Mouse (Mus musculus): ENCODE results near the gene Krtap4-1.
"Not testable (repeated sequence)": the region's sequence is repeated elsewhere in the genome, so short reads cannot be mapped to it uniquely, and the experiment has no call there.

Gene Krtap4-1

DNA sequence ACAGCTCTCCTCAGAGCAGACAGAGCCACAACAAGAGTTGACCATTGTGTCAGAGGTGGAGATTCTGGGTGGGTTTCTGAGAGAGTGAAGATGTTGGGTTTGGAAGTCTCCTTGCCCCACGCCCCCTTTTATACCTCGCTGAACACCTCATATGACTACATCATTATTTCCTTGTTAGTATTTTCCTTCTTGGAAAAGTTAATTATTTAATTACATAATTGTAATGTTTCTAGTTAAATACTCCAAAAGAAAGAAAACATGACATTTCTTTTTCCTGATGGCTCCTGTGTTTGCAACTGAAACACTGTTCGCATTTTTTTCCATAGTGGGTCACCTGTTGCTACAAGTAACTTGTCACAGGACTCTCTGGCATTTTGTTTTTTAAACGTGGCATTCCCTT lies at the start of gene Krtap4-1:
TSS of gene Krtap4-1 (minus strand) at position 101 of the 400 bp plus-strand sequence.
- no peak for DNase-seq

- DNase-seq = no peak
Observed at GRCm38 (mm10) chr11:99665860-99666259, 37.8 kb upstream of the Krtap4-1 start, which contains the start of gene Krtap4-6. Gene Krtap4-6 (minus strand): TSS chr11:99665960.

- no peak for DNase-seq
Observed at GRCm38 (mm10) chr11:99662802-99663201, 34.8 kb upstream of the Krtap4-1 start.

DNA sequence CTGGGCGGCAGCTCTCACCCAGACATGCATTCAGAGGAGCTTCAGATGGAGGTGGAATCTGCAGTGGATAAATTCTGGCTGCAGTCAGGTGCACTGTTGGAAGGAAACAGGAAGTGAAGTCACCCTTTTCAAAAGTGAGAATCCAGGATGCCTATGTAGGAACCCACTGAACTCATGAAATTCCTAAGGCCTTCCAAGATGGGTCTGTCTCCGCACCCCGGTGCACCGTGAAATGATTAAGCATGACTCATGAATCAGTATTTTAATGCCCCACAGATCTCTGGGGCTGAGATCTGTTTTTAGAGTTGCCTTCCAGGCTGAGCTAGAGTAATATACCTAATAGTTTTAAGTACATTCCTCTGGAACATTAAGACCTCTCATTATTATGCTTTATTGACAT lies 31.2 kb upstream of the Krtap4-1 start:
- DNase-seq = no peak

DNA sequence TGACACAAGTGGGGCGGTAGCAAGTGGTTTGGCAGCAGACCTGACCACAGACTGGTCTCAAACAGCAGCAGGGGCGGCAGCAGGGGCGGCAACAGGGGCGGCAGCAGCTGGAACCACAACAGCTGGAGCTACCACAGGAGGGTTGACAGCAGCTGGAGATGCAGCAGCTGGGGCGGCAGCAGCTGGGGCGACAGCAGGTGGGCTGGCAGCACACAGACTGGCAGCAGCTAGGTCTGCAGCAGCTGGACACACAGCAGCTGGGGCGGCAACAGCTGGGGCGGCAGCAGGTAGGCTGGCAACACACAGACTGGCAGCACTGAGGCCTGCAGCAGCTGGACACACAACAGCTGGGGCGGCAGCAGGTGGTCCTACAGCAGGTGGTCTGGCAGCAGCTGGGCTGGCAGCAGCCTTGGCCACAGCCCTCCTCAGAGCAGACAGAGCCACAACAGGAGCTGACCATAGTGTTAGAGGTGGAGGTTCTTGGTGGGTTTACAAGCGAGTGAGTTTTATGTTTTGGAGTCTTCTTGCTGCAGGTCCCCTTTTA lies 30.5 kb upstream of the Krtap4-1 start, which contains the start of gene Gm11563:
TSS of gene Gm11563 (minus strand) at position 494 of the 544 bp plus-strand sequence.
- DNase-seq = not testable (repeated sequence)

GRCm38 (mm10) chr11:99657051-99657450 lies 29.0 kb upstream of the Krtap4-1 start:
- DNase-seq = no peak

- DNase-seq = no peak
Observed at GRCm38 (mm10) chr11:99650136-99650535, 22.1 kb upstream of the Krtap4-1 start, which contains the start of gene Gm11555. Gene Gm11555 (minus strand): TSS chr11:99650236.

DNA sequence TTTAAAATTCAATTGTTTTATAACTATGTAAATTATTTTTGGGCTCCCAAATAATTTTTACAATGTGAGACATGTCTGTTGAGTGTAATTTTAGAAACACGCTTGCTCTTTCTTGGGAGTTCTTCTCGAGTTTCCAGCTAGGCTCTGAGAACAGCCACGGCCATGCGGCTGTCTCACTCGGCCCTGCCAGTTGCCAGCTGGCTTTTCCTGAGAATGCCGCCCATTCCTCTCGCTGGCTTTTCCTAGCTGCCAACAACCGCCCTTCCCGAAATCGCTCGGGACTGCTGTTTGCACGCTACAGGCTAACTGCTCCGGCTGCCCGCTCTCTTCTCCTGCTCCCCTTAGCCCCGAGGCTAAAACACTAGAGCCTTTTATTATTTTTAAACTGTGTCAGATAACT lies 18.4 kb upstream of the Krtap4-1 start:
- DNase-seq = no peak

GRCm38 (mm10) chr11:99644351-99644750 lies 16.3 kb upstream of the Krtap4-1 start:
- no peak for DNase-seq

GRCm38 (mm10) chr11:99643635-99644139 lies 15.6 kb upstream of the Krtap4-1 start, which contains the start of gene Krtap4-7:
Gene Krtap4-7 (minus strand): TSS chr11:99644089.
- DNase-seq = not testable (repeated sequence)

DNA sequence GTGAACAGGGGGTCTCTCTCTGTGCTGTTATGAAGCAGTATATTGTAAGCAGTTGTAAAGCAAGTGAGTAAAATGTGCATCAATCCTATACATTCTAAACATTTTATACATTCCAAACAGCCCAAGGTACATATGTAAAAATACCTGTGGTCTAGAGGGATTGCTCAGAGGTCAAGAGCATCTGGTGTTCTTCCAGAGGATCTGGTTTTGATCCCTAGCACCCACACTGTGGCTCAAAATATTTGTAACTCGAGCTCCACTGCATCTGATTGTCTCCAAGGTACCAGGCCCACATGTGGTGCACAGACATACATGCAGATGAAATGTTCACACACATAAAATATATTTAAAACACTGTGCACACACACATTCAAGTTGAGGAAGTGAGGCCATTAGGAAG lies 12.9 kb upstream of the Krtap4-1 start:
- DNase-seq = no peak

DNA sequence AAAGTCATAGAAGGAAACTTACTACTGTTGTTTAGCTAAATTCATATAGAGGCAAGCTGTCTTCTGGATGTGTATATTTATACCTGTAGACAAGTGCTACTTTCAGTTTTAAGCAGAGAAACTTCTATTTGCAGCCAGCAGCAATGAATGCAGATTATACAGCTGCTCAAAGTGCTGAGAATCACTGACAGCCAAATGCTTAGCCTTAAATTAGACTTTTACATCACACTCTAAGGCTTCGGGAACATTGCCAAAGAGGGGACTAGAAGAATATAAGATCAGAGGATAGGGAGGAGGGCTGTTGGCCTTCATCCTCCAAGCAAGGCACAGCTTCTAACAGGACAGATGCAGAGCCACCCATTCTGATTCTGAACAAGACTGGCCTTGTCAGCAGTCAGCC lies 9.0 kb upstream of the Krtap4-1 start:
- no peak for DNase-seq

DNA sequence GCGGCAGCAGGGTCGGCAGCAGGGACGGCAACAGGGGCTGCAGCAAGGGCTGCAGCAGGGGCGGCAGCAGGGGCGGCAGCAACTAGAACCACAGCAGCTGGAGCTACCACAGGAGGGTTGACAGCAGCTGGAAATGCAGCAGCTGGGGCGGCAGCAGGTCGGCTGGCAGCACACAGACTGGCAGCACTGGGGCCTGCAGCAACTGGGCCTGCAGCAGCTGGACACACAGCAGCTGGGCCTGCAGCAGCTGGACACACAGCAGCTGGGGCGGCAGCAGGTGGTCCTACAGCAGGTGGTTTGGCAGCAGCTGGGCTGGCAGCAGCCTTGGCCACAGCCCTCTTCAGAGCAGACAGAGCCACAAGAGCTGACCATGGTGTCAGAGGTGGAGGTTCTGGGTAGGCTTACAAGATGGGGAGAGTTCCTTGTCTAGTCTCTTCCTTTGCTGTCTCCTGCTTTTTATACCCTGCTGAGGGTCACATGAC lies 6.7 kb upstream of the Krtap4-1 start, which contains the start of gene Krtap4-2:
TSS of gene Krtap4-2 (minus strand) at position 432 of the 482 bp plus-strand sequence.
- no peak for DNase-seq

DNA sequence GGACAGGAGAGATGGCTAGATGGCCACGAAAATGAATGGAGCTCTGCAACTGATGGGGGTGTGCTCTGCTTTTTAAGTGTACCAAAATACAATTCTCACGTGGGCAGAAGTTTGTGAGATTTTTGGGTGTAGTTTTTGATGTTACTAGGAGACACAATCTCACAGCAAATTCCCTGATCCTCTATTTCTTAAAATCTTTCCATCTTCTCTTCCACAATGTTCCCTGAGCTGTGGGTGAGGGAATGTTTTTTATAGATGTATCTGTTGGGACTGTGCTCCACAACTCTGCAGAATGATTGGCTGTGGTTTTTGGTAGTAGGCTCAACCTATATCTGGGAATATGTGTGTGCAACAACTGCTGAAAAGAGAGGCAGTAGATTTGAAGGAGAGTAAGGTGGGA lies 5.3 kb upstream of the Krtap4-1 start:
- no peak for DNase-seq

- DNase-seq = no peak
Observed at GRCm38 (mm10) chr11:99630890-99631289, 2.9 kb upstream of the Krtap4-1 start.

DNA sequence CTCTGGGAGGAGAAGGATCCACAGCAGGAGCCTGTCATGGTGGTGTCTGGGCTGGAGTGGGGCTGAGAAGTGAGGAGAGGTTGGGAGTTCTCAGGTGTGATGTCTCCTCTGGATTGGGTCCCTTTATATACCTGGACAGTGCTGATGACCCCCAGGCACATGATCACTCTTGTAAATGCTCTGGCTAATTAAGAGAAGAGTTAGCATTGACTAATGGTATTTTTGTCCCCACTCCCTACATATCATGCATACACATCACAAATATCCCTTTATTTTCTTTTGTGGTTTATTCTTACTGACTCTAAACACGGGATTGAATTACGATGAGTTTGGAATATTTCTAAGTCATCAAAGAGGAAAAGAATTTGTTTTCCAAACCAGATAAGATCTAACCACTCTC lies 7.7 kb downstream of the Krtap4-1 start, which contains the start of gene Gm11562:
TSS of gene Gm11562 (minus strand) at position 101 of the 400 bp plus-strand sequence.
- DNase-seq = no peak

DNA sequence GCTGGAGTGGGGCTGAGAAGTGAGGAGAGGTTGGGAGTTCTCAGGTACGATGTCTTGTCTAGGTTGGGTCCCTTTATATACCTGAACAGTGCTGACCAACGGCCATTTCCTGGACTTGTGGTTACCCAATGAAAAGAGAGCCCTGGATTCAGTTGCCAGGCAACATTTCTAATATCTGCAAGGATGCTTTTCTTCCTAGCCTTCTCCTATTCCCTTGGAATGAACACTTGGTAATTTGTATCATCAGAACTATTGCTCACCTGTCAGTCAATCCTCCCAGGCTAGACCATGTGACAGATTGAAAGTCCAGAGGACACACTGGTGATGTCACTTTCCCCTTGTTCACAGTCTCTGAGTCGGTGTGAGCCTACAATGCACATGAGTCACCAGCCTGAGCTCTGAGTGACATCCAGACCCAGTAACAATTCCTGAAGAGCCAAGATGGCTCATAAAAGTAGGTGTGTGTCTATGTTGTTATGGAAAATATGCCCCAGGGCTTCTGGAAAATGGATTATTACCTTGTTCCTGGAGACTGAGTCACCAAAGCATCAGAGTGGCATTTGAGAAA lies 13.2 kb downstream of the Krtap4-1 start, which contains the start of gene Krtap2-4:
TSS of gene Krtap2-4 (minus strand) at position 51 of the 568 bp plus-strand sequence.
- DNase-seq = no peak

DNA sequence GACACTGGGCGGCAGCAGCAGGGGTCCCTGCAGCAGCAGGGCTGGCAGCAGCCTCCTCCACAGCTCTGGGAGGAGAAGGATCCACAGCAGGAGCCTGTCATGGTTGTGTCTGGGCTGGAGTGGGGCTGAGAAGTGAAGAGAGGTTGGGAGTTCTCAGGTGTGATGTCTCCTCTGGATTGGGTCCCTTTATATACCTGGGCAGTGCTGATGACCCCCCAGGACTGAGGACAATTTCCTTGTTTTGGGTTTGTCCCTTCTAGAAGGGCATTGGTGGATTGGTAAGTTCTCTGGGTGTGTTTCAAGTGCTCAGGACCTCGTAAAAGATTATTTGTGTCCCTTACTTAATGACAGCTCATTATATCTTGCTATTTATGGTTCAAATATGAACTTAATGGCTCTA lies 17.9 kb downstream of the Krtap4-1 start, which contains the start of gene Gm11937:
TSS of gene Gm11937 (minus strand) at position 101 of the 400 bp plus-strand sequence.
- not testable (repeated sequence) for DNase-seq

DNA sequence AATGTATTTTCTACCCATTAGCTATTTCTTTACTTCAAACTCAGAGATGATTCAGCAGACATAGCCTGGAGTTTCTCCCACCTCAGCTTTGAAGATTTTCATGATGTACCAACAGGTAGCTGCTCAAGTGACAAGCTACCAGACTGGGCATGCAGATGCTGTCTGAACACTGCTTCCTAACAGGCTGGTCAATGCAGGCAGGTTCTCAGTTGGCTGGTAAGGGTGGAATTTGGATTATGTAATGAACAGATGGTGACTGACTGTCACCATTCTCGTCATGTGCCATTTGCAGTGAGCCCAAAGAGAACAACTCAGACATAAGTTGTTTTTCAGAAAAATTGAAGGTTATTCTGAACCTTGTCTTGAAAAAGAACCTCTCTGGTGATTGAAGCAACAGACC lies 18.9 kb downstream of the Krtap4-1 start:
- no peak for DNase-seq

DNA sequence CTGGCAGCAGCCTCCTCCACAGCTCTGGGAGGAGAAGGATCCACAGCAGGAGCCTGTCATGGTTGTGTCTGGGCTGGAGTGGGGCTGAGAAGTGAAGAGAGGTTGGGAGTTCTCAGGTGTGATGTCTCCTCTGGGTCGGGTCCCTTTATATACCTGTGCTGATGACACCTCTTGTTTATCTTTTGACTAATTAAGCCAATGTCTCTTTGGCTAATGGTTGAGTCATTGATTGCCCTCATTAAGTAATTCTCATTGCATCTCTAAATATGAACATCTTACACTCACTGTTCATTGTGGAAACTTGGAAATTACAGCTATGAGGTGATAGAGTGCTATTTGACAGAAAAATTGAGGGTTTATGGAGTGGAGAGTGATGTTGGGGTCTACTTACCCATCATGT lies 24.8 kb downstream of the Krtap4-1 start, which contains the start of gene Gm11938:
TSS of gene Gm11938 (minus strand) at position 101 of the 400 bp plus-strand sequence.
- DNase-seq = not testable (repeated sequence)

DNA sequence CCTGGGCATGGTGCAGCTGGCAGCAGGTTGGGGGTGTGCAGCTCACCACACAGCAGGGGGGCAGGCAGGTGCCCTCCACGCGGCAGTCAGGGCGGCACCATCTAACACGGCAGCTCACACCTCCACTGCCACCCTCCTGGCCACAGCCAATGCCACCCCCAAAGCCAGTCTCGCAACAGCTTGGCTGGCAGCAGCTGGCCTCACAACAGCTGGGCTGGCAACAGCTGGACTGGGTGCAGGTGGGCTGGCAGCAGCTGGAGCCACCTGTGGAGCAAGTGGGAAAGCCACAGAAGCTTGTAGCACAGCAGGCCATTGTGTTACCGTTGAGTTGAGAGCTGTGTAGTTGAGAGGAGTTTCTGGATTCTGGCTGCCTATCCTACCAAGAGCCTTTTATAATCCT lies 30.3 kb downstream of the Krtap4-1 start, which contains the start of gene Krtap9-3:
TSS of gene Krtap9-3 (minus strand) at position 364 of the 400 bp plus-strand sequence.
- not testable (repeated sequence) for DNase-seq

GRCm38 (mm10) chr11:99590981-99591380 lies 37.1 kb downstream of the Krtap4-1 start, which contains the start of gene Krtap1-3:
Gene Krtap1-3 (minus strand): TSS chr11:99591339.
- DNase-seq = no peak

DNA sequence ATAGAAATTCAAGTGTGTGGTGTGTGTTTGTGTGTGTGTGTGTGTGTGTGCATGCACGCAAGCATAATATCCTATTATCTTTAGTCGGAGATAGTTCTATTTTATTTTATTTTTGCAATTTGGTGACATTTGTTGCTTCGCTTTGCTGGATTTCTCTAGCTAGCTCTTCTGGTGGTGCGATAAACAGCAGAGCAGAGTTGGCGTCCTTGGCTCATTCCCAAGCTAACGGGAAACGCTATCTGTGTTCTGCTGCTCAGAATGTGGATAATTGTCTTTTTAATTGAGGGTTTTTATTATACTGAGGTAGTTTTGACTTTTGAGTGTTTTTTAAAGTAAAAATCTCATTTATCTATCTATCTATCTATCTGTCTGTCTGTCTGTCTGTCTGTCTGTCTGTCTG lies 42.9 kb downstream of the Krtap4-1 start:
- no peak for DNase-seq
